Mouse (Mus musculus) adrenal gland, postnatal 4 days (tissue): ENCODE measurements around the gene Ankrd34b. TPM values are rescaled to one million over a fixed set of nuclear protein-coding genes. Genes with fewer than 3 reads are reported as not detected.

Experiments
- DNase-seq, 2 experiments: peaks; one replicate each; pipeline ENCODE4 v3.0.0; 2021 to 2022; ENCODE audit warnings: low spot score in 2 of 2, mixed read lengths in 2 of 2
- long read RNA-seq, 2 experiments: library from polyadenylated mRNA; stranded (forward); transcript quantifications; one replicate each; pipeline ENCODE4 v2.0.0; 2021
- total RNA-seq, 2 experiments: library from RNA; stranded (reverse); gene quantifications; 2 replicates each; pipeline ENCODE4 v1.2.3; 2021

Gene Ankrd34b
- total RNA-seq = under 1 TPM; 0.37 to 0.62 TPM
- long read RNA-seq, experiment 1 = 0 reads
- long read RNA-seq, experiment 2 = 0 reads

- DNase-seq = no peak
These were observed at the start of gene Ankrd34b for GRCm38 (mm10) chr13:92425758-92426264. Gene Ankrd34b (plus strand): TSS chr13:92425896.

GRCm38 (mm10) chr13:92387367-92387766 lies 38.3 kb upstream of the Ankrd34b start:
- no peak for DNase-seq

- no peak for DNase-seq
These were observed 32.5 kb upstream of the Ankrd34b start for GRCm38 (mm10) chr13:92393047-92393661.

GRCm38 (mm10) chr13:92398491-92399384 lies 27.0 kb upstream of the Ankrd34b start:
- no peak for DNase-seq

- no peak for DNase-seq
These were observed 23.6 kb upstream of the Ankrd34b start for GRCm38 (mm10) chr13:92402063-92402462.

- no peak for DNase-seq
These were observed 22.2 kb upstream of the Ankrd34b start for GRCm38 (mm10) chr13:92403496-92403895.

- DNase-seq = no peak
These were observed 15.2 kb upstream of the Ankrd34b start for GRCm38 (mm10) chr13:92410486-92410885.

- DNase-seq = no peak
These were observed 6.1 kb upstream of the Ankrd34b start for GRCm38 (mm10) chr13:92419630-92420029.

GRCm38 (mm10) chr13:92423711-92424110 lies 2.0 kb upstream of the Ankrd34b start:
- DNase-seq = no peak

- peak in 1 of 2 experiments; percentile 5 for DNase-seq
These were observed 777 bp downstream of the Ankrd34b start for GRCm38 (mm10) chr13:92426294-92427051.

- no peak for DNase-seq
These were observed 1.7 kb downstream of the Ankrd34b start for GRCm38 (mm10) chr13:92427351-92427855.

- DNase-seq = no peak
These were observed 13.0 kb downstream of the Ankrd34b start for GRCm38 (mm10) chr13:92438656-92439055.

GRCm38 (mm10) chr13:92440286-92440685 lies 14.6 kb downstream of the Ankrd34b start:
- DNase-seq = no peak

- DNase-seq = no peak
These were observed 21.2 kb downstream of the Ankrd34b start for GRCm38 (mm10) chr13:92446872-92447271.

GRCm38 (mm10) chr13:92464698-92465097 lies 39.0 kb downstream of the Ankrd34b start:
- no peak for DNase-seq

- no peak for DNase-seq
These were observed 42.2 kb downstream of the Ankrd34b start for GRCm38 (mm10) chr13:92467891-92468290.

GRCm38 (mm10) chr13:92469381-92469780 lies 43.7 kb downstream of the Ankrd34b start:
- DNase-seq = no peak

GRCm38 (mm10) chr13:92470151-92470550 lies 44.5 kb downstream of the Ankrd34b start:
- no peak for DNase-seq

- DNase-seq = peak in 1 of 2 experiments; percentile 10
These were observed 57.7 kb downstream of the Ankrd34b start for GRCm38 (mm10) chr13:92483348-92483747.

GRCm38 (mm10) chr13:92483852-92484463 lies 58.3 kb downstream of the Ankrd34b start, which contains the start of gene Fam151b:
Gene Fam151b (minus strand): TSS chr13:92484015.
- peak; percentile 73 to 82 for DNase-seq

- no peak for DNase-seq
These were observed 65.1 kb downstream of the Ankrd34b start for GRCm38 (mm10) chr13:92490817-92491216.
